Mouse (Mus musculus) forebrain, embryonic 15.5 days (tissue): ENCODE measurements around the gene Celsr1. TPM values are rescaled to one million over a fixed set of nuclear protein-coding genes. Genes with fewer than 3 reads are reported as not detected.

Experiments
- ATAC-seq: fragments of 200-750 bp; cut with Nextera tagmentation; replicated peaks from 2 replicates; pipeline ENCODE4 v1.8.0; 2017; ENCODE audit warnings: mild to moderate bottlenecking, moderate TSS enrichment, moderate library complexity
- H3K27ac ChIP-seq: fragments of 300-500 bp; sonication (generic); replicated peaks from 2 replicates; pipeline ENCODE4 v1.5.1; 2015; ENCODE audit warnings: mild to moderate bottlenecking, inconsistent platforms
- H3K27me3 ChIP-seq: fragments of 300-500 bp; sonication (generic); 2 replicates; pipeline ENCODE4 v1.6.1; 2015; ENCODE audit warnings: inconsistent platforms
- H3K36me3 ChIP-seq: fragments of 300-500 bp; sonication (generic); 2 replicates; pipeline ENCODE4 v1.6.1; 2015; ENCODE audit warnings: mild to moderate bottlenecking, inconsistent platforms
- H3K4me1 ChIP-seq: fragments of 300-500 bp; sonication (generic); 2 replicates; pipeline ENCODE4 v1.6.1; 2015; ENCODE audit warnings: inconsistent platforms
- H3K4me2 ChIP-seq: fragments of 300-500 bp; sonication (generic); replicated peaks from 2 replicates; pipeline ENCODE4 v1.6.1; 2015; ENCODE audit warnings: mild to moderate bottlenecking, inconsistent platforms
- H3K4me3 ChIP-seq: fragments of 300-500 bp; sonication (generic); 2 replicates; pipeline ENCODE4 v1.5.1; 2015; ENCODE audit warnings: mild to moderate bottlenecking, inconsistent platforms
- H3K9ac ChIP-seq: fragments of 300-500 bp; sonication (generic); replicated peaks from 2 replicates; pipeline ENCODE4 v1.6.1; 2015; ENCODE audit warnings: mild to moderate bottlenecking, inconsistent platforms
- H3K9me3 ChIP-seq: fragments of 300-500 bp; sonication (generic); 2 replicates; pipeline ENCODE4 v1.6.1; 2016; ENCODE audit warnings: inconsistent platforms
- WGBS: fragments of 180-500 bp; shearing (Covaris S2); methylation state at CpG from one replicate; pipeline ENCODE4 v1.1.7; 2015; ENCODE audit warnings: mixed read lengths; 5-methylcytosine and 5-hydroxymethylcytosine counted together
- polyA plus RNA-seq: library from polyadenylated mRNA; unstranded; fragments of >200 nt; fragmentation: Nextera tagmentation; extraction: Ambion mirVana; gene quantifications from 2 replicates; pipeline ENCODE4 v1.2.1, GENCODE M21; 2015

Celsr1 gene
- polyA plus RNA-seq, 1 experiment from 2014 or later: 5.8 TPM

DNA sequence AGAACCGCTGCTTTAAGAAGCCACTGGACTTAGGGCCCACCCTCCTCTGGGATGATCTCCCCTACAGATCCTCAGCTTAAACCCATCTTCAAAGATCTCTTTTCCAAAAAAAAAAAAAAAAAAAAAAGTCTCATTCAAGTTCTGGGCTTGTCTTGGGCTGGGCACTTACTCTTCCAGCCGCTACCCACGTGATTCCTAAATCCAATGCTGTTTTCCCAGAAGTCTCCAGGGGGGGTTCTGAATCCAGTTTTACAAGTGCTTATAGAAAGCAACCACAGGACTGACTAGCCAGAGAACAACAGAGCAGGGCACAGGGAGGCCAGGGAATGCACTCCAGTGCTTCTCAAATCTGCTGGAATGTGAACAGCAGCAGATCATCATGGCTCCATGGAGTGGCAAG lies 29.5 kb downstream of the Celsr1 start:
- WGBS: 74% methylated on average over 3 of the region's 3 CpGs
- Histone ChIP-seq H3K27me3 (no peaks in the 10 kb centered on the region), H3K36me3 (no peaks in the 10 kb centered on the region), H3K9me3 (no peaks in the 10 kb centered on the region), H3K9ac (no peak overlapping the region), H3K4me1 (peaks cover 49% of the 10 kb centered on the region), H3K27ac (no peak overlapping the region), H3K4me2 (no peak overlapping the region), H3K4me3 (no peak overlapping the region)
- ATAC-seq: no peak

DNA sequence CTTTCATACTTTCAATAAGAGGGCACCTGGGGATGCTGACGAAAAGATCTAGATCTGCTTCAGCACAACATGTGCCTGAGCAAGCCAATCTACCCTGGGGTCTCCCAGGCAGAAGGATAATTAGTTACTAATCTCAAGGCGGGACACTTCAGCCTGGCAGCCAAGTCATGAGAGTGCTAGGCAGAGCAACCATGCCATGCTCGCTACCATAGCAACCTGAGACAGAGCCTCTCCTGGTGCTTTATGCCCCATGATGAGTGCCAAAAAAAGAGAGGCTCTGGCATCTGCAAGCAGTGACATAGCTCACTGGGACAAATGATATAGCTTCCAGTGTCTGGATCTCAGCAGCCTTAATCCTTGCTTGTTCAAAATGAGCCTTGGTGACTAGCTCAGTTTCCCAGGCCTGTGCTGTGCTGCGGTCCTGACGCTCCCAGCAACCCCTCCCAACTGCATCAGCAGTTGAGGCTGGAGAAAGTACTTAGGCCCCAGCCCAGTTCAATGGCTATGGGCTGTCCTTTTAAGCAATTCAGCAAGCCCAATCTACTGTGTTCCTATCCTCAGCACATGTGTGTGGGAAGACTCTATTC lies 32.8 kb downstream of the Celsr1 start:
- WGBS: 20% methylated on average over 5 of the region's 5 CpGs
- Histone ChIP-seq H3K9ac (no peak overlapping the region), H3K4me3 (no peak overlapping the region), H3K36me3 (no peaks in the 10 kb centered on the region), H3K4me2 (no peak overlapping the region), H3K9me3 (no peaks in the 10 kb centered on the region), H3K4me1 (peaks cover 62% of the 10 kb centered on the region), H3K27ac (peak overlapping the region; percentile 88), H3K27me3 (no peaks in the 10 kb centered on the region)
- ATAC-seq: peak; percentile 90

DNA sequence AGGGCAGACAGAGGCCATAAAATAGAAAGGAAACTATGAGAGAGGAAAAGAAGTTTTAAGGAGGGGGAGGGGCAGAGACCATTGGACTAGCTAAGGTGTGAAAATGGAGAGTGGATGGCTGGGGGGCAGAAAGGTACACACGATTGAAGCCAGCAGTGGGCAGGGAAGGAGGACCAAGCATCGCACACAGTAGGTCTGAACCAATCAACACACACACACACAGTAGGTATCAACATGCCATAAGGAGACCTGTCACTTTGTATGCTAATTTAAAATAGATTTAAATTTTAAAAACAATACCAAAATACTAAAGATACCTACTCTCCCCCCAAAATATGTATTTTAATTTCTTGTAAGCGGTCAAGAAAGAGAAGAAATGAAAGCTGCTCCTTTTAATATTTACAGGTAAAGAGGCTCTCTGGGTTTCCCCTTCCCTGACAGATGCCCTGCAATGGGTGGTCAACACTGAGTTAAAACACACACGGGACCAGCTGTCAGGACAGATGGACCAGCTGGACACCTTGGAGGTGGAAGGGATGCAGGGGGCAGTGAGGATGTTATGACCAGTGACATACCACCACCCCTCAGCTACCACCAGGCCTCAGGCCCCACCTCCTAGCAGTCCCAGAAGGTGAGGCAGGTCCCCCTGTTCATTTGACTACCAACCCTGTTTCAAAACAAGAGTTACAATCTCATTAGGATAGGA lies 34.9 kb downstream of the Celsr1 start:
- WGBS: 77% methylated on average over 4 of the region's 4 CpGs
- no peaks in the 10 kb centered on the region for H3K27me3 ChIP-seq
- H3K27ac ChIP-seq: 0 out of 2 replicates have a peak overlapping the region, but pooled peaks have one; percentile 88
- H3K9ac ChIP-seq: no peak overlapping the region
- H3K4me3 ChIP-seq: no peak overlapping the region
- H3K4me2 ChIP-seq: no peak overlapping the region
- ATAC-seq: no peak
- H3K4me1 ChIP-seq: peaks cover 77% of the 10 kb centered on the region
- H3K36me3 ChIP-seq: no peaks in the 10 kb centered on the region
- no peaks in the 10 kb centered on the region for H3K9me3 ChIP-seq

DNA sequence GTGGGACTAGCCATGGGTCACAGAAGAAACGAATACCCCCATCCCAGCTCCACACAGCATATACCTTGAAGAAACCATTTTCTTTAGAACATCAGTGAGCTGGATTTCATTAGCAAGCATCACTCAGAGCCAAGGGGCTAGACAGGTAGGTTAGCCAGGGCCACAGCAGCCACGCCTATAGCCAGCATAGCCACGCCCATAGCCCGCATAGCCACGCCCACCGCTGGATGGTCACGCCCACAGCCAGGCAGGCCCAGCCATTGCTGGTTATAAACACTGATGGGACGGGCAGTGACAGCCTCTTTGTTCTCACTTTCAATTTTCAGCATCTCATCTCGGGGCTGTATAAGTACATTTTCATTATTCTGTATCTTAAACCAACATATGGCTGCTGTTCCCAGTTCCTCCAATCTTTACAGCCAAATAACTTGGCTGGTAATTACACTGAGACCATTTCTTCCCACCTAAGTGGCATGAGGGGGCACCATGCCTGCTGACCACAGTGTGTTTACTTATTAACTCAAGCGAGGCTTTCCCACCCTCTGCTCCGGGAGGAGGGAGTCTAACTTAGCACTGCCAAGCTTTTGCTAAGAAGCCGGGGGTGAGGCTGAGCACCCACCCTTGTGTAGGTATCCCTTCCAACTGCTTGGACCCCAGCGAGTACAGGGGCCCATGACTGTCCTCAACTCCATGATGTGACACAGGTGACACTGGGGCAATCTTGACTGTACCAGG lies 37.4 kb downstream of the Celsr1 start:
- WGBS: 39% methylated on average over 13 of the region's 13 CpGs
- Histone ChIP-seq H3K36me3 (no peaks in the 10 kb centered on the region), H3K9me3 (no peaks in the 10 kb centered on the region), H3K9ac (no peak overlapping the region), H3K4me2 (no peak overlapping the region), H3K4me3 (no peak overlapping the region), H3K27me3 (no peaks in the 10 kb centered on the region), H3K4me1 (peaks cover 92% of the 10 kb centered on the region), H3K27ac (peak overlapping the region; percentile 95)
- no peak for ATAC-seq

- Histone ChIP-seq H3K4me2 (no peak overlapping the region), H3K27me3 (no peaks in the 10 kb centered on the region), H3K9me3 (no peaks in the 10 kb centered on the region), H3K4me1 (peaks cover 86% of the 10 kb centered on the region), H3K4me3 (no peak overlapping the region), H3K9ac (0 out of 2 replicates have a peak overlapping the region, but pooled peaks have one; percentile 3), H3K27ac (peak overlapping the region; percentile 95), H3K36me3 (no peaks in the 10 kb centered on the region)
- 50% methylated on average over 6 of the region's 6 CpGs for WGBS
- ATAC-seq: no peak
Observed at GRCm38 (mm10) chr15:85994906-85995608, 38.5 kb downstream of the Celsr1 start.

DNA sequence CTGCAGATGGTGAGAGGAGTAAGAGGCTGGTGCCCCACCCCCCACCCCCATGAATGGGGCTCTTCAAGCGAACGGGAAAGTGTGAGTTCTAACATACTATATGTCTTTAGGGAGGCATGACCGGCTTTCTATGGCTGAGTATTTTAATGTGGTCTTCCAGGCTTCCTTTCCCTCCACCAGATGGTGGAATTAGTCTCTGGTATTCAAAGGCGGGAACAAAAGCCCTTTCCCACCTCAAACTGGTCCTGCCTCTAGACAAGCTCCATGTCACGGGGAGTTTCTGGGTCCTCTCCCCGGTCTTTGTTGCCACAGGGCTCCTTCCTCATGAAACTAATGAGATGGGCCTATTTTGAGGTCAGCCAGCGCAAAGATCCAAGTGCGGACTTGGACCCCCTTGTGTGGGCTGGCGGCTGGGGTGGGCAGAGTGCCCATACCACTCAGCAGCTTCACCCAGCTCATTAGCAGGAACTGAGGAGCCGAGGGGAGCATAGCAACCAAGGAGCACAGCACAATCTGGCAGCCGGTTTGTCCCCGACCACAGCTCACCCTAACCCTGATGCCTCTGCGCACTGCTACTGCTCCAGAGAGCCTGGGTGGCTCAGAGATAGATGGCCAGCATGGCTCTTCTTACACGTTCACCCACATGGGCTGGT lies 39.5 kb downstream of the Celsr1 start:
- Histone ChIP-seq H3K27ac (peak overlapping the region; percentile 95), H3K9ac (no peak overlapping the region), H3K4me2 (no peak overlapping the region), H3K4me3 (no peak overlapping the region), H3K9me3 (no peaks in the 10 kb centered on the region), H3K36me3 (no peaks in the 10 kb centered on the region), H3K4me1 (peaks cover 76% of the 10 kb centered on the region), H3K27me3 (no peaks in the 10 kb centered on the region)
- ATAC-seq: peak; percentile 86
- 9% methylated on average over 14 of the region's 14 CpGs for WGBS

- ATAC-seq: no peak
- Histone ChIP-seq H3K9ac (no peak overlapping the region), H3K4me3 (no peak overlapping the region), H3K27ac (peak overlapping the region; percentile 95), H3K4me2 (no peak overlapping the region), H3K36me3 (no peaks in the 10 kb centered on the region), H3K27me3 (no peaks in the 10 kb centered on the region), H3K4me1 (peaks cover 73% of the 10 kb centered on the region), H3K9me3 (no peaks in the 10 kb centered on the region)
Observed at GRCm38 (mm10) chr15:85993386-85993785, 40.2 kb downstream of the Celsr1 start.

DNA sequence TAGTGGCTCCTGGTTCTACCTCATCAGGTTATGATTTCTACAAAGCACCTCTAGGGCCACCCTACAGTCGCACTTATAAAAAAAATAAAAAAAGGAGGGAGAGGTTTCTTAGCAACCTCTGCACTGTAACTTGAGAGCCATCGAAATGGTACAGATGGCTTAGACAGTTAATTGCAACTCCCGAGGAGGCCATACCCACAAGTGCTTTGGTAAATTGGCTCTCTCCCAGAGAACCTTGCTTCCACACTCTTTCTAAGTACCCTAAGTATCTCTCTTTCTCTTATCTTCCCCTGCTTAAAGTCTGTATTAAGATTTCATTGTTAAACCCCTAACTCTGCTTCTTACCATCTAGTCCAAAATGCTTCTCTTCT lies 41.5 kb downstream of the Celsr1 start:
- Histone ChIP-seq H3K4me1 (peaks cover 62% of the 10 kb centered on the region), H3K36me3 (no peaks in the 10 kb centered on the region), H3K27ac (peak overlapping the region; percentile 95), H3K9me3 (no peaks in the 10 kb centered on the region), H3K4me3 (no peak overlapping the region), H3K9ac (no peak overlapping the region), H3K4me2 (no peak overlapping the region), H3K27me3 (no peaks in the 10 kb centered on the region)
- peak; percentile 4; the same call in 1 of the 2 replicates for ATAC-seq
- 5% methylated on average over 3 of the region's 3 CpGs for WGBS

GRCm38 (mm10) chr15:85991453-85992124 lies 42.0 kb downstream of the Celsr1 start:
- H3K27ac ChIP-seq: peak overlapping the region; percentile 95
- H3K27me3 ChIP-seq: no peaks in the 10 kb centered on the region
- H3K4me2 ChIP-seq: no peak overlapping the region
- H3K9me3 ChIP-seq: no peaks in the 10 kb centered on the region
- H3K9ac ChIP-seq: no peak overlapping the region
- no peaks in the 10 kb centered on the region for H3K36me3 ChIP-seq
- H3K4me3 ChIP-seq: no peak overlapping the region
- peaks cover 59% of the 10 kb centered on the region for H3K4me1 ChIP-seq
- WGBS: 20% methylated on average over 5 of the region's 5 CpGs
- peak; percentile 50 for ATAC-seq

- Histone ChIP-seq H3K4me1 (peaks cover 60% of the 10 kb centered on the region), H3K9ac (no peak overlapping the region), H3K27me3 (no peaks in the 10 kb centered on the region), H3K9me3 (no peaks in the 10 kb centered on the region), H3K4me2 (no peak overlapping the region), H3K27ac (peak overlapping the region; percentile 95), H3K4me3 (no peak overlapping the region), H3K36me3 (no peaks in the 10 kb centered on the region)
- ATAC-seq: no peak
- WGBS: 62% methylated on average over 17 of the region's 17 CpGs
Observed at GRCm38 (mm10) chr15:85990696-85991443, 42.7 kb downstream of the Celsr1 start.

DNA sequence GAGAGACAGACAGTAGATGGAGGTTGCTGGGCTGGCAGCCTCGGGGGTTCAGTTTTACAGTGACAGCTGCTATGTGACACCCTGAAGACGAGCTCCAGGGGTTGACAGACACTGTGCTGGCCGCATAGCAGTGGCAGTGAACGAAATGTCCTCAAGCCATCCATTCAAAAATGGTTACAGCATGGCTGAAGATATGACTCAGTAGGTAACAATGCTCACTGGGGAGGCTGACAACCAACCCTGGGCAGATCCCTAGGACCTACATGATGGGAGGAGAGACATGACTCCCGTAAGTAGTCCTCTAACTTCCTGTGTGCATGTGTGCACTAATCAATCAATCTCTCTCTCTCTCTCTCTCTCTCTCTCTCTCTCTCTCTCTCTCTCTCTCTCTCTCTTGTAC lies 45.7 kb downstream of the Celsr1 start:
- H3K36me3 ChIP-seq: no peaks in the 10 kb centered on the region
- ATAC-seq: no peak
- 65% methylated on average over 5 of the region's 5 CpGs for WGBS
- no peak overlapping the region for H3K4me2 ChIP-seq
- no peak overlapping the region for H3K27ac ChIP-seq
- H3K4me3 ChIP-seq: no peak overlapping the region
- peaks cover 41% of the 10 kb centered on the region for H3K4me1 ChIP-seq
- H3K27me3 ChIP-seq: no peaks in the 10 kb centered on the region
- no peaks in the 10 kb centered on the region for H3K9me3 ChIP-seq
- H3K9ac ChIP-seq: no peak overlapping the region
